In genomic region chr13:48497693-48498221, GRCm38 (mm10) we compare ENCODE assay signal across 8 mouse cellular contexts. TPM values are rescaled to one million over a fixed set of nuclear protein-coding genes. Genes with fewer than 3 reads are reported as not detected.
A peak's percentile ranks its signal among the peaks of the same experiment; 100 is the strongest.
DNase-seq lines count a peak whose midpoint lies in the region; ATAC-seq lines count a peak whose summit lies in the region.

No protein-coding gene starts in this region.

- no peaks in the 10 kb centered on the region for H3K4me1 ChIP-seq in intestine, embryonic 15.5 days (replicated peaks)

- no peaks in the 10 kb centered on the region for H3K27me3 ChIP-seq in intestine, embryonic 15.5 days (replicated peaks)

- H3K9me3 ChIP-seq in intestine, embryonic 15.5 days, result no peaks in the 10 kb centered on the region

- H3K36me3 ChIP-seq in intestine, embryonic 15.5 days, result peaks cover 3% of the 10 kb centered on the region; the same call in 1 of the 2 replicates

- DNase-seq in urinary bladder, postnatal 25 days (ENCODE audit: low spot score), result peak; percentile 50
- DNase-seq in urinary bladder, adult 2 months (ENCODE audit: low spot score), result no peak
- peak; percentile 26 to 27 for DNase-seq in gastrocnemius, adult 8-10 months (ENCODE audit: low spot score in 2 of 2)
- peak; percentile 61 to 84 for DNase-seq in left cerebral cortex, adult 9 months (ENCODE audit: low spot score in 2 of 2)
- peak; percentile 79 for DNase-seq in mesoderm, embryonic 11.5 days (ENCODE audit: low read depth, low spot score)
- DNase-seq in spleen, postnatal 4 days (ENCODE audit: low spot score in 2 of 2), result peak; percentile 23 to 76

- no peak overlapping the region for H3K27ac ChIP-seq in intestine, embryonic 15.5 days

- peak; percentile 54; the same call in 1 of the 2 replicates for ATAC-seq in common myeloid progenitor, adult 5-6 weeks (replicated peaks; ENCODE audit: low read depth, poor library complexity, severe bottlenecking)
- peak; percentile 66 for ATAC-seq in intestine, embryonic 15.5 days

- 36% methylated on average over 15 of the region's 15 CpGs for WGBS in intestine, embryonic 15.5 days

- H3K4me2 ChIP-seq in intestine, embryonic 15.5 days (replicated peaks), result no peak overlapping the region

- H3K4me3 ChIP-seq in intestine, embryonic 15.5 days (replicated peaks), result no peak overlapping the region

- no peak overlapping the region for H3K9ac ChIP-seq in intestine, embryonic 15.5 days

RNA-seq across cellular contexts. Expression of gene Zfp169, which starts 15.5 kb away (rescaled TPM):
- 7.5 and 9.8 TPM in 2 replicates for polyA plus RNA-seq in urinary bladder, adult 2 months (2012; rRNA removed)
- 12.7 and 12.8 TPM in 2 replicates for total RNA-seq in common myeloid progenitor, adult 5-6 weeks (2017)
- total RNA-seq in gastrocnemius, adult 8-10 months (2022), result 1 to 10 TPM; 3.0 to 3.9 (median 3.7) TPM
- polyA plus RNA-seq in intestine, embryonic 15.5 days (2015; fragmentation: Nextera tagmentation; extraction: Ambion mirVana), result 3.0 and 3.1 TPM in 2 replicates

RNA-seq across cellular contexts. Expression of gene A830005F24Rik, which starts 15.6 kb away (rescaled TPM):
- polyA plus RNA-seq in urinary bladder, adult 2 months (2012; rRNA removed), result 0.22 and 0.25 TPM in 2 replicates
- 0.73 TPM in 1 of 2 replicates, not detected in the other for total RNA-seq in common myeloid progenitor, adult 5-6 weeks (2017)
- total RNA-seq in gastrocnemius, adult 8-10 months (2022), result under 1 TPM in 1 of 4 experiments, not detected in 3; 0.44 TPM
- polyA plus RNA-seq in intestine, embryonic 15.5 days (2015; fragmentation: Nextera tagmentation; extraction: Ambion mirVana), result 0.37 and 0.99 TPM in 2 replicates
